ENCODE assay signal across 9 mouse cellular contexts in genomic region chr8:125226989-125227624, GRCm38 (mm10).
A peak's percentile ranks its signal among the peaks of the same experiment; 100 is the strongest.
DNase-seq lines count a peak whose midpoint lies in the region; ATAC-seq lines count a peak whose summit lies in the region.
"Had no signal": no experiment of that assay in that cellular context is flagged by ENCODE, and none has a peak within 500 bp of the region (broad histone marks: within the 10 kb centered on the region; RNA-seq: fewer than 3 reads in every experiment).

No protein-coding gene starts in this region.

- no peak overlapping the region for H3K4me3 ChIP-seq in heart, embryonic 13.5 days
- H3K4me3 ChIP-seq in kidney, embryonic 15.5 days (replicated peaks), result no peak overlapping the region
- H3K4me3 ChIP-seq: limb, embryonic 12.5 days had no signal

- H3K4me1 ChIP-seq in heart, embryonic 13.5 days, result peaks cover 44% of the 10 kb centered on the region
- peaks cover 47% of the 10 kb centered on the region for H3K4me1 ChIP-seq in kidney, embryonic 15.5 days

- no peaks in the 10 kb centered on the region for H3K36me3 ChIP-seq in heart, embryonic 13.5 days
- H3K36me3 ChIP-seq in kidney, embryonic 15.5 days, result no peaks in the 10 kb centered on the region
- H3K36me3 ChIP-seq: limb, embryonic 12.5 days had no signal

- no peak for ATAC-seq in heart, embryonic 13.5 days (ENCODE audit: extremely low read depth, insufficient number of reproducible peaks, low FRiP score, low TSS enrichment)
- no peak; the same call in 1 of the 2 replicates for ATAC-seq in kidney, embryonic 15.5 days (replicated peaks; ENCODE audit: low FRiP score)
- 0 out of 2 replicates have a peak, but pooled peaks have one; percentile 39 for ATAC-seq in megakaryocyte-erythroid progenitor cell, adult 5-6 weeks (replicated peaks; ENCODE audit: low FRiP score, low TSS enrichment, poor library complexity, severe bottlenecking)
- ATAC-seq in erythroblast, adult 5-6 weeks (replicated peaks; ENCODE audit: low FRiP score, poor library complexity, severe bottlenecking), result no peak
- ATAC-seq in activated CD4-positive, CD25-positive, alpha-beta regulatory T cell, adult 4 months, result no peak

- no peaks in the 10 kb centered on the region for H3K9me3 ChIP-seq in heart, embryonic 13.5 days
- no peaks in the 10 kb centered on the region for H3K9me3 ChIP-seq in kidney, embryonic 15.5 days (replicated peaks)
- H3K9me3 ChIP-seq: limb, embryonic 12.5 days had no signal

- 46% methylated on average over 14 of the region's 14 CpGs for WGBS in heart, embryonic 13.5 days
- WGBS in kidney, embryonic 15.5 days, result 49% methylated on average over 14 of the region's 14 CpGs

- peak overlapping the region; percentile 37 for H3K4me2 ChIP-seq in heart, embryonic 13.5 days
- H3K4me2 ChIP-seq in kidney, embryonic 15.5 days, result no peak overlapping the region
- H3K4me2 ChIP-seq: limb, embryonic 12.5 days had no signal

- no peaks in the 10 kb centered on the region for H3K27me3 ChIP-seq in heart, embryonic 13.5 days (replicated peaks)
- no peaks in the 10 kb centered on the region for H3K27me3 ChIP-seq in kidney, embryonic 15.5 days

- peak overlapping the region; percentile 63 for H3K9ac ChIP-seq in heart, embryonic 13.5 days
- H3K9ac ChIP-seq in kidney, embryonic 15.5 days, result no peak overlapping the region
- H3K9ac ChIP-seq: limb, embryonic 12.5 days had no signal

- peak overlapping the region; percentile 48 for H3K27ac ChIP-seq in heart, embryonic 13.5 days (replicated peaks)
- H3K27ac ChIP-seq in kidney, embryonic 15.5 days, result peak overlapping the region; percentile 38; the same call in 1 of the 2 replicates
- H3K27ac ChIP-seq: limb, embryonic 12.5 days had no signal

- DNase-seq in thymus, adult 18-20 months, result peak; percentile 19 to 23
- no peak for DNase-seq in thymus, postnatal 0 days (ENCODE audit: low spot score)
- no peak for DNase-seq in layer of hippocampus, adult 9-10 months (ENCODE audit: low spot score)

Comparison
In these comparisons a context has a peak if more than half of its experiments do, and no peak if none do; other contexts are left out.
1. DNase-seq: peak in thymus, adult 18-20 months (2 of 2); none in thymus, postnatal 0 days (single experiment) and layer of hippocampus, adult 9-10 months (single experiment).